Mouse (Mus musculus) left cerebral cortex, postnatal 10 days (tissue): ENCODE results near the gene Plpp1. TPM values are rescaled to one million over a fixed set of nuclear protein-coding genes. Genes with fewer than 3 reads are reported as not detected.

Source experiments
- DNase-seq, 2 experiments: peaks; one replicate each; pipeline ENCODE4 v3.0.0; 2021 to 2022; ENCODE audit warnings: low spot score in 2 of 2, mixed read lengths in 1 of 2; ENCODE audit errors: extremely low spot score in 1 of 2
- intact Hi-C: fragments of 180-260 bp; cut with DNase I; formaldehyde crosslinking; loops from one replicate; pipeline ENCODE4 v1.15.1; 2025
- total RNA-seq, 2 experiments: library from RNA; stranded (reverse); gene quantifications; 2 replicates each; pipeline ENCODE4 v1.2.3; 2021

The Plpp1 gene
- total RNA-seq, result 10 to 100 TPM; 30.0 to 30.1 TPM

DNA sequence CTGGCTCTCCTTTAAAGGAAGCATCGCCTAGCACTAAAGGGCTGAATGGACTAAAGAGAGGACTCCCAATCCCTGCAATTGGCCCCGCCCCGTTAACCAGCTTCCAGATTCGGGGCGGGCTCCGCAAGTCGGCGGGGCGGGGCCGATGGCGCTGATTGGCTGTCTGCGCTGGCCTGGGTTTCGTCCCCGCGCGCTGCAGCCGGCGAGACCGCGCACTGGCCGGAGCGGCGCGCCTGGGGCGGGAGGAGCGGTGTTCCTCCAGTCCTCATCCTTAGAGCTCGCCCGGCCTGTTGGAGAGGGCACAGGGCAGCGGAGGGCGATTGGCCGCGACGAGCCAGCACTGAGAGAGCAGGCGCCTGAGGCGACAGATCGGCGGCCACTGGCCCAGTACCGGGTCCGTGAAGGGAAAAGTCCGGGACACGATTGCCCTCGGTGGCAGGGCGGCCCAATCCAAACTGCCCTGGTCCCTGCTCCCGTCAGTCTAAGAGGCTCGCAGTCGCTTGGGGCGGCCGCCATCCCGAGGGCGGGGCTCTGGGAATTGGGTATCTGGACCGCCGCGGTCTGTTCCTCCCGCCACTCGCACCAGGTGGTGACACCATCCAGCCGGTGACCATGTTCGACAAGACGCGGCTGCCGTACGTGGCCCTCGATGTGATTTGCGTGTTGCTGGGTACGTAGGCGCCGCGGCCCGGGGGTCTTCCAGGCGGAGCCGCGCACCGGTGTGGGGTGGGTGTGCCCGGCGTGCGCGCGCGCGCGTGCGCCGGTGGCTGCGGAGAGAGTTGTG, at the start of gene Plpp1:
Gene Plpp1 (plus strand): TSS at position 196 of the 784 bp plus-strand sequence.
- intact Hi-C loops, result no loop called here

DNA sequence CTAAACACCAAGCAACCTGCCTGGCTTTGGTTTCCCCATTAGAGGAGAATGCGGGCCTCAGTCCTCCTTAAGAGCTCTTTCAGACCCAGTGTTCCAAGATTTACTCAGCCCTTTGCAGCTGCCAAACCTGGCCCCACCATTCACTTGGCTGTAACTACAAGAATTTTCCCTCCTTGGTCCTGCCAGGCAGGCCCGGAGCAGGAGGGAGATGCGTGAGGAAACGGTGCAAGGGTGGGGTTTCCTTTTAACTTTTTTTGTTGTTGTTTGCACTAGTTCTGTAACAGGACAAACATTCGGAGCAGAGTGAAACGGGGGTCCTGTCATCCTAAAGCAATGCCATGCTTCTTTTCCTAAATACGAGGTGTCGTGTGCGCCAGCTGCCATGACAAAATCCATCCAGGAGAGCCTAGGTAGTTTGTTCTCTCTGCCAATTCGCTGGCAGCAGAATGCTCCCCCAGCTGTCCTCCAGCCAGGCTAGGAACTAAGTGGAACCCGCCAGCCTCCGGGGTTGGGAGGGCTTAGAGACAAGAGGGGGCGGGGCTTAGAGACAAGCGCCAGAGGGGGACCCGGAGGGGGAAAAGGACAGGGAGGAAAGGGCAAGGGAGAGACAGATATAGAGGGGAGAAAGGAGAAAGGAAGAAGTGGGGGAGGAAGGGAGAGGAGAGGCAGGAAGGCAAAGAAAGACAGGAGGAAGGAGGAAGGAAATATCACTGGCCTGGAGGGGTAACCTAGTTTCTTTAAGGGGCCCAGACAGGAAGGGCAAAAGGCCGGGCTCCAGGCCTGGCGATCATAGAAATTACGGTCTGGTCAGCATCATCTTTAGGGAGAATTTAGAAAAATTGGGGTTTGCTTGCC, 48.9 kb upstream of the Plpp1 start:
- intact Hi-C loops, result no loop called here
- peak; percentile 33 to 75 for DNase-seq

More for the DNA sequence above, at the start of gene Plpp1:
- DNase-seq, result peak; percentile 91 to 99

- DNase-seq, result no peak
- intact Hi-C loops, result no loop called here
These were observed 48.1 kb upstream of the Plpp1 start for GRCm38 (mm10) chr13:112752309-112752975.

GRCm38 (mm10) chr13:112753522-112753921, 47.1 kb upstream of the Plpp1 start:
- DNase-seq, result no peak
- intact Hi-C loops, result no loop called here

- intact Hi-C loops, result no loop called here
- DNase-seq, result no peak
These were observed 45.7 kb upstream of the Plpp1 start for GRCm38 (mm10) chr13:112754871-112755270.

- intact Hi-C loops, result no loop called here
- DNase-seq, result no peak
These were observed 45.0 kb upstream of the Plpp1 start for GRCm38 (mm10) chr13:112755507-112756010.

- no peak for DNase-seq
- intact Hi-C loops, result no loop called here
These were observed 43.2 kb upstream of the Plpp1 start for GRCm38 (mm10) chr13:112757395-112757794.

DNA sequence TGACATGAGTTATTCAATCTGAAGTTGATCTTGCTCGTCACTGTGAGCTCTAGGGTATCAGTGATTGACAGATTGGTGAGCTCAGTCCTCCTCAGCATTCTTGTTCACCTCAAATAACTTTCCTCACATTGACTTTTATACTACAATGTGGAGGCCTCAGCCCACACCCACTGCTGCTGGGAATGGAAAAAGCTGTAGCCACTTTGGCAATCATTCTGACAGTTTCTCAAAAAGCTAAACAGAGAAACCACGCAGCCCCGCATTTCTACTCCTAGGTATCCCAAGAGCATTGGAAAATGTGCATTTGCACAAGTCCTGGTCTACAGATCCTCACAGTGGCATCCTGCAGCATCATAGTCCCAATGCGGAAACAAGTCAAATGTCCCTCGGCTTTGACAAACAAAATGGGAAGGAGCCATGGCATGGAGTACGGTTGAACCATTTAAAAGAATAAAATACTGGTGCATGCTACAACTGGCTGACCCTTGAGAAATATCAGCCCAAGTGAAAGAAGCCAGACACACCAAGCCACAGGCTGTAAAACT, 42.0 kb upstream of the Plpp1 start:
- no peak for DNase-seq
- intact Hi-C loops, result no loop called here

GRCm38 (mm10) chr13:112759364-112759763, 41.2 kb upstream of the Plpp1 start:
- intact Hi-C loops, result no loop called here

DNA sequence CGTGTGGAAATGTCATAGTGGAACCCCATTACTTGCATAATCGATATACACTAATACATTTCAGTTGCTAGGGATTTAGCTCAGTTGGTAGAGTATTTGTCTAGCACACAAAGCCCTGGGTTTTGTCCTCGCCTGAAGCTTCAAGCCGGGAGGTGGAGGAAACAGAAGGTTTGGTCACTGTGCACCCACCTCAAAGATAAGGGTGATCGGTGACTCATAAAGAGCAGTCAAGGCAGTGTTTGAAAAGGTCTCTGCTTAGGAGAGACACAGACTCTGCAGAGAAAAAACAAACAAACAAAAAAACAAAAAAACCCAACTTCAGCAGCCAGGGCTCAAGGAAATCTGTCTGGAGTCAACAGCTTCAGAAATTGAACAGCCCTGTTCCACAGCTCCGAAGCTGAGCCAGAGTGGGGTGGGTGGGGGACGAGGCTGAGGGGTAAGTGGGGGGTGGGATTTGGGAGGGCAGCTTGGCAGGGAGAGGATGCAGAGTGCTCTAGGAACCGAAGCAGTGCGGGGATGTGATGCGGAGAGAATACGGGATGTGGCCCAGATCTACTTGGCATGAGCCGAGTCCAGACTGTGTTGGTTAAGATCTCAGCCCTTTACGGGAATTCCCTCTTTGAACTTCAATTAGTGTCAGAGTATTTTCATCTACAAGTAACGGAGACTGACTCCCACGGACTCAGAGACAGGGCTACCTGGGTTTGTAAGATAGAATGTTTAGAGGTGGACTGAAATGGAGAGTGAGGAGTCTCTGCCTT, 40.6 kb upstream of the Plpp1 start:
- intact Hi-C loops, result no loop called here
- DNase-seq, result no peak

More at GRCm38 (mm10) chr13:112759364-112759763, 41.2 kb upstream of the Plpp1 start:
- DNase-seq, result no peak

- intact Hi-C loops, result no loop called here
- DNase-seq, result no peak
These were observed 40.1 kb upstream of the Plpp1 start for GRCm38 (mm10) chr13:112760538-112760881.

DNA sequence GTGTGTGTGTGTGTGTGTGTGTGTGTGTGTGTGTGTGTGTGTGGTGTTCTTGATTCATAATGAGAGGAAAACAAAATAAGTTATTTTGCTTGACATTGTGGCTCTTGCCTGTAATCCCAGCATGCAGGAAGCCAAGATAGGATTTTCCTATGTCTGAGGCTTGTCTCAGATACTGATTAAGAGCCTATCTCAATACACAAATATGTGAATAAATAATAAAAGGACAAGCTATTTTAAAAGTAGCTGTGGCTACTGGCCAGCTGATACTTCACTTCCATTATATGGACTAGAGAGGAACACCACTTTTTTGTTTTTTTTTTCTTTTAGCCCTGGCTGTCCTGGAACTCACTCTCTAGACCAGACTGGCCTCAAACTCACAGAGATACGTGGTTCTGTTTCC, 38.8 kb upstream of the Plpp1 start:
- intact Hi-C loops, result no loop called here
- no peak for DNase-seq

DNA sequence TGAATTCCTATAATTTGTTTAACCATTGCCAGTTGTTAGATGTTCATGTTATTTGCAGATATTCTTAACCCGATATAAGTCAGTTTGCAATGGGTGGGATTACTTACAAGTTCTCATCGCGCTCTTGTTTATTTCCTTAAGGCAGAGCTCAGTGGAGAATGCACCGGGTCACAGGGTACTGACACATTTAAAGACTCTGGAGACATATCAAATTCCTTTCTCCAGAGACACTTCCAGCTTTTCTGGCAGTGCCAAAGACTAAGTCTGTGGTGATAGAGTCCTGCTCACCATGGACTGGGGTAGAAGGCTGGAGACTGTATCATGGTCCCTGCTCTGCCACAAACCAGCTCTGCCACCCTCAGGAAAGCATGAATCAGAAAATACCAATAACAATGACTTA, 38.0 kb upstream of the Plpp1 start:
- intact Hi-C loops, result no loop called here
- no peak for DNase-seq

DNA sequence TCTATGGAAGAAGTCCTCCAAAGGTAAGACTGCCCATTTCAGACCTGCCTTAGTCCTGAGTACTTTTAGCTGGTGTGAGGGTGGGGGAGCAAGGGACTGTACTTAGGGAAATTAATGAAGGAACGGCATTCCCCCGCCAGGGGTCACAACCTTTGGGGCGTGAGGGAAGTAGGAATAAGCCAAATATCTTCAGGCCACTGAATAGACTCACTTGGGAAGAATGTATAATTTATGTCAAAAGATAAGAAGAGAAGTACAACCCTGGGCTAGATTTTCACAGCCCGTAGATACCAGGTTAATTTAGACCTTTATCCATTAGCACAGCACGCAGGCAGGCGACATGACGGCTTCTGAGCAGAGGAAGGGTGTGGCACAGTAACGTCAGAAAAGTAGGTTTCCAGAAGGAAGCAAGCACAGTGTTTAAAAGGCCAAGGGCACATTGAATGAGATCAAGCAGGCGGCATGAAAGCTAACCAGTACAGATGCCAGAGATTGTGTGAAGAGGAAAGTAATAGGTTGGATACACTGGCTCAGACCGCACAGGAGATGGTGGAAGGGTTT, 37.0 kb upstream of the Plpp1 start:
- DNase-seq, result no peak
- intact Hi-C loops, result no loop called here

- no peak for DNase-seq
- intact Hi-C loops, result no loop called here
These were observed 36.0 kb upstream of the Plpp1 start for GRCm38 (mm10) chr13:112764556-112764955.

GRCm38 (mm10) chr13:112765654-112766053, 34.9 kb upstream of the Plpp1 start:
- intact Hi-C loops, result no loop called here
- no peak for DNase-seq

- no peak for DNase-seq
- intact Hi-C loops, result no loop called here
These were observed 29.9 kb upstream of the Plpp1 start for GRCm38 (mm10) chr13:112770528-112771328.
